Mouse (Mus musculus) G1E (cell line): ENCODE measurements around the gene Brd7. TPM values are rescaled to one million over a fixed set of nuclear protein-coding genes. Genes with fewer than 3 reads are reported as not detected.

Source experiments
- ATAC-seq: 2 replicates; pipeline ENCODE4 v1.8.0; 2016; ENCODE audit warnings: mild to moderate bottlenecking; ENCODE audit not compliant: insufficient number of reproducible peaks, poor library complexity, low FRiP score, severe bottlenecking; ENCODE audit errors: extremely low read depth
- DNase-seq: peaks from one replicate; pipeline ENCODE4 v3.0.0; 2012; ENCODE audit warnings: low spot score
- H3K27me3 ChIP-seq: 2 replicates; pipeline ENCODE4 v1.6.1; 2012; ENCODE audit warnings: mild to moderate bottlenecking, low read length, inconsistent platforms; ENCODE audit not compliant: insufficient read depth
- H3K36me3 ChIP-seq: replicated peaks from 2 replicates; pipeline ENCODE3; 2012; ENCODE audit warnings: mild to moderate bottlenecking, inconsistent platforms
- H3K4me1 ChIP-seq: 2 replicates; pipeline ENCODE4 v1.6.1; 2012; ENCODE audit warnings: low read depth, low read length, inconsistent platforms, mixed read lengths; ENCODE audit not compliant: insufficient read depth
- H3K4me3 ChIP-seq: 2 replicates; pipeline ENCODE4 v1.5.1; 2012; ENCODE audit warnings: low read depth, mild to moderate bottlenecking, inconsistent platforms, low read length, moderate library complexity, mixed read lengths
- H3K9me3 ChIP-seq: replicated peaks from 2 replicates; pipeline ENCODE4 v1.6.1; 2012; ENCODE audit warnings: inconsistent platforms
- CTCF ChIP-seq: IDR thresholded peaks from 2 replicates; pipeline ENCODE4 v1.5.1; 2012; ENCODE audit warnings: low read depth, low read length, inconsistent platforms, mixed read lengths
- GATA1 ChIP-seq: IDR thresholded peaks from 2 replicates; pipeline ENCODE4 v1.6.1; 2012; ENCODE audit warnings: borderline replicate concordance, low read length, inconsistent platforms, mixed read lengths
- GATA2 ChIP-seq: IDR thresholded peaks from 2 replicates; pipeline ENCODE4 v1.6.1; 2012; ENCODE audit warnings: low read depth, low read length, inconsistent platforms, borderline replicate concordance
- POLR2AphosphoS5 ChIP-seq: IDR thresholded peaks from 2 replicates; pipeline ENCODE4 v1.6.1; 2012; ENCODE audit warnings: low read depth, low read length, inconsistent platforms; ENCODE audit not compliant: insufficient replicate concordance
- TAL1 ChIP-seq: conservative IDR thresholded peaks from 2 replicates; pipeline ENCODE4 v1.6.1; 2012; ENCODE audit warnings: low read depth, low read length, inconsistent platforms, mixed read lengths
- polyA plus RNA-seq: library from polyadenylated mRNA; stranded (reverse); fragments of >175 nt; gene quantifications from 2 replicates; pipeline ENCODE4 v1.2.3, GENCODE M21; 2012
- total RNA-seq, 2 experiments: library from RNA; stranded (forward) in 1 of 2; stranded (reverse) in 1 of 2; fragments of 200-1000 nt in 1 of 2; fragments of >200 nt in 1 of 2; fragmentation: Nextera tagmentation in 1 of 2; gene quantifications; 2 replicates each; pipeline ENCODE4 v1.2.3; 2014 to 2017

Brd7 gene
- total and polyA plus RNA-seq, 3 experiments: 90.0 to 374 (median 99.4) TPM

DNA sequence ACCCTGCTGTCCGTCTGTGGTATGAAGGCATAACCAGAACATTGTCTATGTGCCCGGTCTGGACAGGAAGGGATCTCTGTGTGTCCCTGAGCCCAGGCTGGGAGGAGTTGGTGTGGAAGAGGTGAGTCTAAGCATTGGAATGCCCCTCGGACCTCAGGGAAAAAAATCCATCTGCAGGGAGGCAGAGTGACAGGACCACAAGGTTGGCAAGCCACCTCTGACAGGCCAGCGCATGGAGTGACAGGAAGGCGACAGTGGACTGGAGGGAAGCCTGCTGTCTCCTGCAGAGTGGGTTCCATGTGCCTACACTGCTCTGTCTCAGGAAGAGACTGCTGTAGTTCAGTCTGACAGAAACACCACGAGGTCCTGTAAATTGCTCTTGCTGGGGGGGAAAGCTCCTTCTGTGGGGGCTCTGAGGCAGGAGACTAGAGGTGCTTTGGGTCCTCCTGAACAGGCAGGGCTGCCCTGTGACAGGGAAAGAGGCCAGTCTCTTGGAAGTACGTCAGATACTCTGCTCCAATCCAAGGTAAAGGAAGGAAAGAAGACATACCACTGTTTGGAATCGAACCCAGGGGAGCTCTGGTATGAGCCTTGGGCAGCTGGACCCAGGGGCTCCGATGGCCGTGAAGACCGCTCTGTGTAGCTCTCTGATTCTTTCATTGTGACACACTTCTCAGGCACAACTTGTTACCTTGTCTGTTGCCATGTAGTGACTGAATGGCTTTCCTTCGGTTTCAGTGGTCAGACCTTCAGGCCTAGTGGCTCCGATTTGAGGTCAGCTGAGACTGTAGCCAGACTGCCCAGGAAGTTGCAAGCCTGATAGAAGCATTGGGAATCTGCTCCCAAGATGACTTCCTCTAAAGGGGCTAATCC is 78.5 kb downstream of the Brd7 start:
- Histone ChIP-seq H3K36me3 (peaks cover 76% of the 10 kb centered on the region), H3K4me3 (peak overlapping the region; percentile 30; the same call in 1 of the 2 replicates), H3K27me3 (no peaks in the 10 kb centered on the region), H3K9me3 (no peaks in the 10 kb centered on the region), H3K4me1 (peaks cover 87% of the 10 kb centered on the region)
- no peak for ATAC-seq
- no peak for DNase-seq
- TF ChIP-seq CTCF (no peak), GATA2 (no peak), GATA1 (no peak), TAL1 (no peak), POLR2AphosphoS5 (no peak)

DNA sequence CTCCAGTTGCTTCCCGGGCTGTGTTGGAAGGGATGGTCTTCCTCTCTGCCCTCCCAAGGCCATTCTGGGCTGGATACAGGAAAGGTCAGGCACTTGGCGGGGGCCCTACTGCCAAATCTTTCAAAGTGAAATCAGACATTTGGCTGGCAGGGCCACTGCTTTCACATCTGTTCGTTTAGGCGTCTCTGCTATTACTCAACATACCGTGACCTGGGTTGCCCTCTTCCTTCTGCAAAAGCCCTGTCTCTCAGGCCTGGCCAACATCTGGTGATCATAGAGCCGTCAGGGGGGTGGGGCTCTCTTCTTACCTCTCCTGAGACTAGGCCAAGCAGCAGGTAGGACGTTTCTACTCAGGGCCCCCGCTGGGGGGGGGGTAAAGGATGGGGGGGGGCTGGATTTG is 79.3 kb downstream of the Brd7 start:
- H3K4me1 ChIP-seq: peaks cover 87% of the 10 kb centered on the region
- no peaks in the 10 kb centered on the region for H3K27me3 ChIP-seq
- TF ChIP-seq TAL1 (no peak), GATA2 (no peak), CTCF (no peak), GATA1 (no peak), POLR2AphosphoS5 (no peak)
- H3K36me3 ChIP-seq: peaks cover 76% of the 10 kb centered on the region
- H3K9me3 ChIP-seq: no peaks in the 10 kb centered on the region
- ATAC-seq (peak; percentile 23), DNase-seq (no peak)
- H3K4me3 ChIP-seq: peak overlapping the region; percentile 45; the same call in 1 of the 2 replicates

Other genes with a start within 250 kb of the Brd7 start
- gene Cnep1r1, start 243.4 kb downstream of the Brd7 start, total RNA-seq (2014; fragmentation: Nextera tagmentation): 74.4 and 82.6 TPM in 2 replicates
- gene Cnep1r1, start 243.4 kb downstream of the Brd7 start, total RNA-seq (2017): 11.2 and 11.8 TPM in 2 replicates
- gene Cnep1r1, start 243.4 kb downstream of the Brd7 start, polyA plus RNA-seq: 10.7 and 12.7 TPM in 2 replicates
- 37.1 and 44.9 TPM in 2 replicates for gene Heatr3, start 224.3 kb downstream of the Brd7 start, total RNA-seq (2014; fragmentation: Nextera tagmentation)
- 33.6 and 44.5 TPM in 2 replicates for gene Heatr3, start 224.3 kb downstream of the Brd7 start, total RNA-seq (2017)
- 12.9 and 13.4 TPM in 2 replicates for gene Heatr3, start 224.3 kb downstream of the Brd7 start, polyA plus RNA-seq
- gene Tent4b, start 163.0 kb downstream of the Brd7 start, total RNA-seq (2014; fragmentation: Nextera tagmentation): 51.5 and 58.6 TPM in 2 replicates
- gene Tent4b, start 163.0 kb downstream of the Brd7 start, total RNA-seq (2017): 36.0 and 37.1 TPM in 2 replicates
- gene Tent4b, start 163.0 kb downstream of the Brd7 start, polyA plus RNA-seq: 10.3 and 13.7 TPM in 2 replicates
- gene Adcy7, start 89.8 kb downstream of the Brd7 start, total RNA-seq (2014; fragmentation: Nextera tagmentation): 95.9 and 117 TPM in 2 replicates
- gene Adcy7, start 89.8 kb downstream of the Brd7 start, total RNA-seq (2017): 129 and 140 TPM in 2 replicates
- gene Adcy7, start 89.8 kb downstream of the Brd7 start, polyA plus RNA-seq: 69.8 and 70.0 TPM in 2 replicates
- gene Nkd1, start 159.2 kb upstream of the Brd7 start, total RNA-seq (2014; fragmentation: Nextera tagmentation): not detected in 2 replicates
- gene Nkd1, start 159.2 kb upstream of the Brd7 start, total RNA-seq (2017): 0.05 and 0.06 TPM in 2 replicates
- not detected in 2 replicates for gene Nkd1, start 159.2 kb upstream of the Brd7 start, polyA plus RNA-seq